Mouse (Mus musculus) neural tube, embryonic 13.5 days (tissue): ENCODE results near the gene Ftl1. TPM values are rescaled to one million over a fixed set of nuclear protein-coding genes. Genes with fewer than 3 reads are reported as not detected.
"Not testable (repeated sequence)": the region's sequence is repeated elsewhere in the genome, so short reads cannot be mapped to it uniquely, and the experiment has no call there.

ENCODE experiments used
- ATAC-seq: fragments of 200-750 bp; cut with Nextera tagmentation; 2 replicates; pipeline ENCODE4 v1.8.0; 2017; ENCODE audit warnings: low read depth, mild to moderate bottlenecking, moderate TSS enrichment, moderate library complexity
- H3K27ac ChIP-seq: fragments of 300-500 bp; sonication (generic); replicated peaks from 2 replicates; pipeline ENCODE4 v1.5.1; 2015; ENCODE audit warnings: moderate library complexity, mild to moderate bottlenecking, inconsistent platforms
- H3K27me3 ChIP-seq: fragments of 300-500 bp; sonication (generic); 2 replicates; pipeline ENCODE4 v1.6.1; 2015; ENCODE audit warnings: mild to moderate bottlenecking, inconsistent platforms
- H3K36me3 ChIP-seq: fragments of 300-500 bp; sonication (generic); 2 replicates; pipeline ENCODE4 v1.6.1; 2015; ENCODE audit warnings: mild to moderate bottlenecking, inconsistent platforms
- H3K4me1 ChIP-seq: fragments of 300-500 bp; sonication (generic); replicated peaks from 2 replicates; pipeline ENCODE4 v1.6.1; 2015; ENCODE audit warnings: inconsistent platforms
- H3K4me2 ChIP-seq: fragments of 300-500 bp; sonication (generic); 2 replicates; pipeline ENCODE4 v1.6.1; 2015; ENCODE audit warnings: inconsistent platforms, mild to moderate bottlenecking, moderate library complexity
- H3K4me3 ChIP-seq: fragments of 300-500 bp; sonication (generic); 2 replicates; pipeline ENCODE4 v1.5.1; 2015; ENCODE audit warnings: mild to moderate bottlenecking, inconsistent platforms
- H3K9ac ChIP-seq: fragments of 300-500 bp; sonication (generic); 2 replicates; pipeline ENCODE4 v1.6.1; 2015; ENCODE audit warnings: moderate library complexity, mild to moderate bottlenecking, inconsistent platforms
- H3K9me3 ChIP-seq: fragments of 300-500 bp; sonication (generic); 2 replicates; pipeline ENCODE4 v1.6.1; 2016; ENCODE audit warnings: inconsistent platforms
- WGBS: fragments of 180-500 bp; shearing (Covaris S2); methylation state at CpG from one replicate; pipeline ENCODE4 v1.1.7; 2015; 5-methylcytosine and 5-hydroxymethylcytosine counted together
- polyA plus RNA-seq: library from polyadenylated mRNA; unstranded; fragments of >200 nt; fragmentation: Nextera tagmentation; extraction: Ambion mirVana; gene quantifications from 2 replicates; pipeline ENCODE4 v1.2.1, GENCODE M21; 2015

The Ftl1 gene
- polyA plus RNA-seq, 1 experiment from 2014 or later, result 6,442 TPM

DNA sequence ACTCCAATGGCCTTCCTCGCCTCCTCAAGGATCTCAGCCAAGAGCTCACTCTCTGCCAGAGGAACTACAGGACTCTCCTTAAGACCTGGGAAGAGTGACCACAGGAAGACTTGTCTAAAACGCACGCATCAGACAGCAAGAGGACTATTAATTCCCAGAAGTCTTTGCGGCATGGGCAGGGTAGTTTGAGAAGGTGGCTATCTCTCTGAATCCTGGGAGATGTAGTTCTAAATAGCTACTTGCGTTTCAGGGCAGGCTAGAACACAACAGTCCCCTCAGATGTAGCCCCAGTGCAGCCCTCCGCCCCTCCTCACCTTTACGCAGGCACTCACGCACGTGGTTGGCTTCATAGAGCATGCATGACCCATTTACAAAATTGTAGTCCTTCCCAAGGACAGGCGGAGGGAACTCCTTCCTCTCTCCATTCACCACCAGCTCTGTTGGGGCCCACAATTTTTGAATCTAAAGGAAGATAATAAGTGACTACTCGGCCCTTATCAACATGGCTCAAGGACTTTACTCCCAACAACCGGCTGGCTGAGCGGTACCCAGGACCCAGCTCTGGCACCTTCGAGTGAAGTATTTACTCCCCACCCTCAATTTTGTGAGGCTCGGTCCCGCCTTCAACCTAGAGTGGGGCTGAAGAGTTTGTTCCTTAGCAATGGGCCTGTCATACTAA is 15.7 kb upstream of the Ftl1 start:
- Histone ChIP-seq H3K4me1 (no peaks in the 10 kb centered on the region), H3K9me3 (no peaks in the 10 kb centered on the region), H3K27ac (no peak overlapping the region), H3K4me2 (peak overlapping the region; percentile 40), H3K9ac (peak overlapping the region; percentile 38; the same call in 1 of the 2 replicates), H3K36me3 (no peaks in the 10 kb centered on the region), H3K4me3 (peak overlapping the region; percentile 17), H3K27me3 (no peaks in the 10 kb centered on the region)
- 77% methylated on average over 16 of the region's 16 CpGs for WGBS
- ATAC-seq, result 0 out of 2 replicates have a peak, but pooled peaks have one; percentile 38

DNA sequence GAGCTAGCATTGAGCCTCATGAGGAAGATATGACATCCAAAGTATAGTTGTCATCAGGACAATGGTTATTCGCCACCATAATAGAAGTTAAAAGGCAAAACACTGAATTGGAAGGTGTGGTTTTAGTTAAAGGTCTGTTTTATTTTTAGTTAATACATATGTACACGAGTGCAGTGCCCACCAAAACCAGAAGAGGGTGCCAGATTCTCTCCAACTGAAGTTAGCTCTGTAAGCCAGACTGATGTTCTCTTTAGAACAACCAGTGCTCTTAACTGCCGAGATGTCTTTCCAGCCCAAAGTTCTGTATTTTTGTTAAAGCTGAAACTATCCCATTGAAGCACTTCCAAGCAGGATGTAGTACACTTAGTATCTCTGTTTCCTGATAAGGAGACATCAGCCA is 11.2 kb upstream of the Ftl1 start:
- H3K9me3 ChIP-seq, result no peaks in the 10 kb centered on the region
- H3K4me2 ChIP-seq, result no peak overlapping the region
- no peak overlapping the region for H3K9ac ChIP-seq
- H3K36me3 ChIP-seq, result no peaks in the 10 kb centered on the region
- peaks cover 11% of the 10 kb centered on the region for H3K4me1 ChIP-seq
- ATAC-seq, result no peak
- H3K27ac ChIP-seq, result no peak overlapping the region
- WGBS, result 6% methylated on average over 3 of the region's 3 CpGs
- no peaks in the 10 kb centered on the region for H3K27me3 ChIP-seq
- no peak overlapping the region for H3K4me3 ChIP-seq

DNA sequence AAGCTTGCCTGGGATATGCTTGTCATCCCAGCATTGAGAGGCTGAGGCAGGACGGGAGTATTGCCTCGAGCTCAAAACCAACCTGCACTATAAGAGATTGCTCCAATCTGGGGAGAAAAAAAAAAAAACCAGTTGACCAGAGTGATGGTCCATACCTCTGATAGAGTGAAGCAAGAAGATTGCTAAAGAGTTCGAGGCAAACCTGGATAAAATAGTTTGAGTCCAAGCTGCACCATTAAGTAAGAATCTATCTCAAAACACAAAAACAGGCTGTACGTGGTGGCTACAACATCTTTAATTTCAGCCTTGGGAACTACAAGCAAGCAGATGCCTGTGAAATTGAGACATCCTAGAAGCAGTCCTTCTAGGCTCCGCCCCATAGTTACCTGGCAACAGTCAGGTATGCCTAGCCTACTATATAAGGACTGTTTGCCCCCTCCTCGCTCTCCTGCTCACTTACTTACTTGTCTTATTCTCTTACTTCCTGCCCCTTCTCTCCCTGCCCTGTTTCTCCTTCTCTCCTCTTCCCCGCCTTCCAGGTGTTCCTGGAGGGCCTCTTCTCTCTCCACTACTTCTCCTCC is 7.5 kb upstream of the Ftl1 start:
- peak; percentile 32; the same call in 1 of the 2 replicates for ATAC-seq

DNA sequence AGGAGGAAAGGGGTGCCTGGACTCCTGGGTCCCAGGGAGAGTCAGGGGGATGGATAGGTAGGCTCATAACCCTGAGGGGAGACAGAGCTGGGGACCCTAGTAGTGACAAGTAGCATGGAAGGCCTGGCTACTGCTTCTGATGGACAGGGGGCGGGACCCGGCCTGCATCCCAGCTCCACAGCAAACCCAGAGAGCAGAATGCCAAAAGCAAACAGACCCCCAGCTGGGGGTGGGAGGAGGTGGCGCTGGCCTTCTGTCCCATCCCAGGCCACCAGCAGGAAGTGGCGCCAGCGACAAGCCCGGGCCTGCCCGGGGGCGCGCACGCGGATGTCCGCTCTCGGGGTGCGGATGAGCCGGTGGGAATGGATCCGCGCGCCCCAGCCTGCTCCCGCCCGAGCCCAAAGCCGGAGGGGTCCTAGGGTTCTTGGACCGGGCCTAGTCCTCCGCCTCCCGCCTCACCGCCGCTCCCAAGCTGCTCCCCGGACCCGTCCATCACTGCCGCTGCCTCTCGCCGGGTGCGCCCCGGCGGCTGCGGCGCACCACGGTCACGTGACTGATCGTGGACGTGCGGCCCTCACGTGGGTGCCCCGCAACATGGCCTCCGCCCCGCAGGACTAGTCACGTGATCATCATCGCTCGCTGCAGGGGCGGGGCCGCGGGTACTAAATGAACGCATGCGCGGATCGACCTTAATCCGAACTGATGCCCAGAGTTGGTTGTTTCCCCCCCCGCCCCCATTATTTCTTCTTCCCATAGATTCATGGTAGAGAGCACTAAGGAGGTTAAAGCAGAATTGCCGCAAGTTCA is 6.8 kb upstream of the Ftl1 start, which contains the start of gene Bax:
Bax (minus strand) TSS at position 616 of the 807 bp plus-strand sequence.
- H3K9me3 ChIP-seq, result no peaks in the 10 kb centered on the region
- H3K4me2 ChIP-seq, result peak within 1 kb of the TSS; percentile 87
- peak within 1 kb of the TSS; percentile 82 for H3K27ac ChIP-seq
- H3K36me3 ChIP-seq, result peaks cover 40% of the 10 kb centered on the region
- peak within 1 kb of the TSS; percentile 93 for H3K9ac ChIP-seq
- peaks cover 38% of the 10 kb centered on the region for H3K4me1 ChIP-seq
- no peaks in the 10 kb centered on the region for H3K27me3 ChIP-seq
- H3K4me3 ChIP-seq, result peak within 1 kb of the TSS; percentile 94
- ATAC-seq, result peak; percentile 75
- WGBS, result under 1% methylated on average over 55 of the region's 58 CpGs

More for the DNA sequence above, 7.5 kb upstream of the Ftl1 start:
- peaks cover 31% of the 10 kb centered on the region for H3K4me1 ChIP-seq
- no peaks in the 10 kb centered on the region for H3K27me3 ChIP-seq
- H3K9me3 ChIP-seq, result no peaks in the 10 kb centered on the region
- peak overlapping the region; percentile 87 for H3K4me2 ChIP-seq
- peak overlapping the region; percentile 65 for H3K9ac ChIP-seq
- 39% methylated on average over 7 of the region's 7 CpGs for WGBS
- peaks cover 35% of the 10 kb centered on the region for H3K36me3 ChIP-seq
- H3K4me3 ChIP-seq, result peak overlapping the region; percentile 94
- no peak overlapping the region for H3K27ac ChIP-seq

DNA sequence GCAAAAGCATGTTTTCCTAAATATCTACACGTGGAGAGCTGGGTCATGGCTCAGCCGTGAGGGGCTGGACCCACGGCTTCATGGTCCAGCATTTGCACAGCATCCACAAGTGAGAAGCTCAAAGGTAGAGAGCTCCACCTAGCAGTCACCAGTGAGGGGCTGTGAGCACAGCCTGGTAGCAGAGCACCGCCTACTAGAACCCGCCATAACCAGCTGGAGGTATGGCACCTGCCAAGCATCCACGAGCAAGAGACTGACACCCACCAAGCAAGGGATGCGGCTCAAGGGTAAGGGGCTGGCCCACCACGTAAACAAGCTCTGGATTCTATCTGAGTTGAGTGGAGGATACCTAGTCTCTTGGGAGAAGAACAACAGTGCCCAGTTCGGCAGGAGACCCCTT is 5.9 kb upstream of the Ftl1 start:
- Histone ChIP-seq H3K4me1 (peaks cover 46% of the 10 kb centered on the region), H3K27me3 (no peaks in the 10 kb centered on the region), H3K9ac (peak overlapping the region; percentile 93), H3K4me3 (peak overlapping the region; percentile 94), H3K27ac (no peak overlapping the region), H3K4me2 (peak overlapping the region; percentile 87), H3K36me3 (peaks cover 40% of the 10 kb centered on the region), H3K9me3 (no peaks in the 10 kb centered on the region)
- 81% methylated on average over 9 of the region's 9 CpGs for WGBS
- no peak for ATAC-seq

DNA sequence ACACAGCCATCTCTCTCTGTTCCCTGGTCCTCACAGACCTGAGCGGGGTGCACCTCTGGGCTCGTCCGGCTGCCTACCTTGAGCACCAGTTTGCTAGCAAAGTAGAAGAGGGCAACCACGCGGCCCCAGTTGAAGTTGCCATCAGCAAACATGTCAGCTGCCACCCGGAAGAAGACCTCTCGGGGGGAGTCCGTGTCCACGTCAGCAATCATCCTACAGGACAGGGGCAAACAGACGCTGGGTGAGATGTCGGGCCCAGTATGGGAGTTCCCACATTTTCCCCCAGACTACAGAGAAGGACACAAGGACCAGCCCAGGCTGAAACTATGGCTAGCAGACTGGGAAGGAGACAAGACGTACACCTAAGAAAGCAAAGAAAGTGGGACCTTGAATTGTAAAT is 5.4 kb upstream of the Ftl1 start:
- Histone ChIP-seq H3K27ac (no peak overlapping the region), H3K36me3 (peaks cover 40% of the 10 kb centered on the region), H3K9ac (0 out of 2 replicates have a peak overlapping the region, but pooled peaks have one; percentile 93), H3K4me1 (peaks cover 51% of the 10 kb centered on the region), H3K4me2 (peak overlapping the region; percentile 87), H3K4me3 (peak overlapping the region; percentile 94), H3K27me3 (no peaks in the 10 kb centered on the region), H3K9me3 (no peaks in the 10 kb centered on the region)
- 96% methylated on average over 12 of the region's 12 CpGs for WGBS
- ATAC-seq, result no peak

DNA sequence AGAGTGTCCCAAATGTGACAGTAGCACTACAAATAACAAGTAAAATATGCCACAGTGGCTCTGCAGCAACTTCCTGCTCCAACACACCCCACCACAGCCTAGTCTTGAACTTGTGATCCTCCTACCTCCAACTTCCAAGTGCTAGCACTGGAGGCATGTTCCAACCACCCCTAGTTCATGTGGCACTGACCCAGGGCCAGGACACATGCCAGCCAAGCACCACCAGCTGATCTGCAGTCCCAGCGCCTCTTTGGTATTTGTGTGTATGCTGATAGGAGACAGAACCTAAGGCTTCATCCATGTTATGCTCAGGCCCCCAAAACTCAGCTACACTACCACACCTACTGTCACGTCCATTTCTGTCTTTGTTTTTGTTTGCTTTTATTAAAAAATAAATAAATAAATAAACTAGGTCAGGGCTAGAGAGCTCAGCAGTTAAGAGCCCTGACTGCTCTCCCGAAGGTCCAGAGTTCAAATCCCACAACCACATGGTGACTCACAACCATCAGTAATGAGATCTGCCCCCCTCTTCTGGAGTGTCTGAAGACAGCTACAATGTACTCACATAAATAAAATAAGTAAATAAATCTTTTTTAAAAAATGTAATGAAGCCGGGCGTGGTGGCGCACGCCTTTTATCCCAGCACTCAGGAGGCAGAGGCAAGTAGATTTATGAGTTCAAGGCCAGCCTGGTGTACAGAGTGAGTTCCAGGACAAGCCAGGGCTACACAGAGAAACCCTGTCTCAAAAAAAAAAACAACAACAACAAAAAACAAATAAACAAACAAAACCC is 4.5 kb upstream of the Ftl1 start:
- WGBS, result 95% methylated on average over 7 of the region's 7 CpGs
- no peak for ATAC-seq

DNA sequence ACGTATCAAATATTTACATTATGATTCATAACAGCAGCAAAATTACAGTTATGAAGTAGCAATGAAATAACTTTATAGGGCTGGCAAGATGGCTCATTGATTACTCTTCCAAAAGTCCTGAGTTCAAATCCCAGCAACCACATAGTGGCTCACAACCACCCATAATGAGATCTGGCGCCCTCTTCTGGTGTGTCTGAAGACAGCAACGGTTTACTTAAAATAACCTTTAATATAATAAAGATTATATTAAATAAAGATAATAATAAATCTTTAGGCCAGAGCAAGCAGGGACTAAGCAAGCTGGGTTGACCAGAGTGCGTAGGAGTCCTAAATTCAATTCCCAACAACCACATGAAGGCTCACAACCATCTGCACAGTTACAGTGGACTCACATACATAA is 3.2 kb upstream of the Ftl1 start:
- H3K4me3 ChIP-seq, H3K27me3 ChIP-seq, H3K9ac ChIP-seq, ATAC-seq, H3K9me3 ChIP-seq, H3K27ac ChIP-seq, H3K4me2 ChIP-seq: not testable (repeated sequence)
- Histone ChIP-seq H3K36me3 (peaks cover 45% of the 10 kb centered on the region), H3K4me1 (peaks cover 59% of the 10 kb centered on the region)
- 85% methylated on average over 4 of the region's 4 CpGs for WGBS

More for the DNA sequence above, 4.5 kb upstream of the Ftl1 start:
- Histone ChIP-seq H3K36me3 (peaks cover 40% of the 10 kb centered on the region), H3K4me3 (no peak overlapping the region), H3K4me2 (no peak overlapping the region), H3K27me3 (no peaks in the 10 kb centered on the region), H3K9me3 (no peaks in the 10 kb centered on the region), H3K9ac (no peak overlapping the region), H3K4me1 (peaks cover 53% of the 10 kb centered on the region), H3K27ac (no peak overlapping the region)

DNA sequence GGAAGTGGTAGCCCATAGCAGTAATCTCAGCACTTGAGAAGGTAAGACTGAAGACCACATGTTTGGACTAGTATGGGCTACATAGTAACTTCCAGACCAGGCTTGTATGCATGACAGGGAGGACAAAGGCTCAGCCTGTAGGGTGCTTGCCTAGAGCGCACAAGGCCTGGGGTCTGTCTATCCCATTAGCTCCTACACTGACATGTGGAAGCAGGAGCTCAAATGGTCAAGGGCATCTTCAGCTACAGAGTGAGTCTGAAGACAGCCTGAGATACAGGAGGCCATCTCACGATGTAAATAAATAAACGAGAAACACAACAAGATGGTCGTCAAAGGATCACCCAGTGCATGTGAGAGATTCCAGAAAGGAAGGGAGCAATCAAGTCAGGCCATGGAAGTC is 2.6 kb upstream of the Ftl1 start:
- no peak overlapping the region for H3K4me2 ChIP-seq
- no peak overlapping the region for H3K27ac ChIP-seq
- H3K27me3 ChIP-seq, result no peaks in the 10 kb centered on the region
- H3K4me3 ChIP-seq, result no peak overlapping the region
- WGBS, result 95% methylated on average over 4 of the region's 4 CpGs
- peaks cover 62% of the 10 kb centered on the region for H3K4me1 ChIP-seq
- peaks cover 51% of the 10 kb centered on the region for H3K36me3 ChIP-seq
- no peak overlapping the region for H3K9ac ChIP-seq
- no peaks in the 10 kb centered on the region for H3K9me3 ChIP-seq
- no peak for ATAC-seq

DNA sequence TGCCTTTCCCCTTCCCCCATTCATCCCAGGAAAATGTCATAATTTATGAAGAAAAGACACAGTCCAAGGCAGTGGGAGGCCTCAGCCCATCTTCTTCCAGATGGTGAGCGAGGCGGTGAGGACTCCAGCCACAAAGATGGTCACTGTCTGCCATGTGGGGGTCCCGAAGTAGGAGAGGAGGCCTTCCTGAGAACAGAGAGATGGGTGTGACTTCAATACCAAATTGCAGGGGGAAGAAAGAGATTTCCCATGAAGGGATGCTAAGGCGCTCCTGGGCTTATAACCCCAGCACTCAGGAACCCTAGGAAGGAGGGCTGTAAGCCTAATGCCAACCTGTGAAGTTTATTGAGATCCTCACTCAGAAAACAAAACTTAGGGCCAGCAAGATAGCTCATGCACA is 2.1 kb upstream of the Ftl1 start:
- WGBS, result 72% methylated on average over 4 of the region's 4 CpGs
- ATAC-seq, result no peak
- Histone ChIP-seq H3K9ac (peak overlapping the region; percentile 54), H3K27me3 (no peaks in the 10 kb centered on the region), H3K36me3 (peaks cover 56% of the 10 kb centered on the region), H3K27ac (peak overlapping the region; percentile 54; the same call in 1 of the 2 replicates), H3K4me2 (no peak overlapping the region), H3K4me3 (no peak overlapping the region), H3K4me1 (peaks cover 64% of the 10 kb centered on the region), H3K9me3 (no peaks in the 10 kb centered on the region)

DNA sequence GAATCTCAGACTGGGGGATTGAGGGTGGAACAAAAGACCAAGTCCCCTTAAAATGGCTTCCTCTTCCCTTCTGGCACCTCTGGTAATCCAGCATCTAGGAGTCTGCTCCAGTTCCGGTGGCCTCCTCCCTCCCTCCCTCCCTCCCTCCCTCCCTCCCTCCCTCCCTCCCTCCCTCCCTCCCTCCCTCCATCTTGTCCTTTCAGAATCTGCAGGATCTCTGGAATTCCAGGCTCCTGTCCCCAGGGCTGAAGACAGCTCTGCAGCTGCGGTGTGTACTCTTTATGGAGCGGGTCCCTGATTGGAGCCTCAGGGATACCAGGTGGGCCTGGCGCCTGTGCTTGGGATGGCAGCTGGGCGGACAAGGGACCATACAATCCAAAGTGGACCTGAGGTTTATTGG is 1.6 kb upstream of the Ftl1 start:
- ATAC-seq, result no peak
- Histone ChIP-seq H3K27ac (peak overlapping the region; percentile 97), H3K4me1 (peaks cover 66% of the 10 kb centered on the region), H3K4me3 (no peak overlapping the region), H3K36me3 (peaks cover 61% of the 10 kb centered on the region), H3K9me3 (no peaks in the 10 kb centered on the region), H3K9ac (peak overlapping the region; percentile 66), H3K4me2 (no peak overlapping the region), H3K27me3 (no peaks in the 10 kb centered on the region)
- WGBS, result 26% methylated on average over 5 of the region's 5 CpGs
